Mouse (Mus musculus) NIH3T3 (cell line): ENCODE data around the gene Tbc1d9b.

ENCODE experiments used
- DNase-seq: peaks from one replicate; pipeline ENCODE4 v3.0.0-alpha.2; 2012; ENCODE audit warnings: low read depth

Gene Tbc1d9b

GRCm38 (mm10) chr11:50177111-50177510 is 45.9 kb downstream of the Tbc1d9b start:
- DNase-seq = peak; percentile 46

DNA sequence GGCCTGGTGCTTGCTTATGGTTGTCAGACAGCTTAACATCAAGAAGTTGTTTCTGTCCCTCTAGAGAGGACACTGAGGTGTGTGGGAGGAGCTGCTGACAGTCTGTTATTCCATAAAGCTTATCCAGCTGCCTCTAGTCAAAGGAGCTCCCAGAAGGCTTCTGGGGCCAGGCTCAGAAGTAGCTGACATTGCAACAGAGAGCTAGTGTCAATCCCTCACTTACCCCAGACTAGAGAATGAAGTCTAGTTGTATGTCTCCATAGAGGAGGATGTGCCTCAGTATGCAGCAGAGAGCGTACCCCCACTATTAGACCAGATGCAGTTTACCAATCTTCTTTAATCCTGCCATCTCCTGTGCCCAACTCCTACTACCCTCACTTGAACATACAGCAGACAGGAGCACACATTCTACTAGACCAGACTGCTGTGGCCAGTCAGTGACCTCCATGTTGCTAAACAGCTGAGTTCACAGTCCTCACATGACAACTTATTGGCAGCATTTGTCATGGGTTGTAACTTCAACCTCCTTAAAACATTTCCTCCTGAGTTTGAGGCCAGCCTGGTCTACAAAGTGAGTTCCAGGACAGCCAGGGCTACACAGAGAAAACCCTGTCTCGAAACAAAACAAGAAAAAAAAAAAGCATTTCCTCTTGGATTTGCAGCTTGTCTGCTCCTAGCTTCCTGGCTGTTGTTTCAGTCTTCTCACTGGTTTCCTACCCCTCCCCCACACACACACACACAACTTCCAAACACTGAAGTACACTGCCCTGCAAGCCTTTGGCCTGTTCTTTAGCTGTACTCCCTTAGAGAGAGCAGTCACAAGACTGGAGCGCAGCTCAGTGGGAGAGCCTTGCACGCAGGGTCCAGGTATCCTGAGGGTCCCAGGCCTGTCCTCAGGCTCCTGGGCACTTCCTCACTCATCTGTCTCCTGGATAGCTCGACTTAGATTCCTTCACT is 47.6 kb downstream of the Tbc1d9b start:
- peak; percentile 30 for DNase-seq

- DNase-seq = no peak
Observed at GRCm38 (mm10) chr11:50180478-50181231, 49.5 kb downstream of the Tbc1d9b start.

- DNase-seq = no peak
Observed at GRCm38 (mm10) chr11:50182702-50183101, 51.5 kb downstream of the Tbc1d9b start.

- DNase-seq = no peak
Observed at GRCm38 (mm10) chr11:50184788-50185187, 53.6 kb downstream of the Tbc1d9b start.

DNA sequence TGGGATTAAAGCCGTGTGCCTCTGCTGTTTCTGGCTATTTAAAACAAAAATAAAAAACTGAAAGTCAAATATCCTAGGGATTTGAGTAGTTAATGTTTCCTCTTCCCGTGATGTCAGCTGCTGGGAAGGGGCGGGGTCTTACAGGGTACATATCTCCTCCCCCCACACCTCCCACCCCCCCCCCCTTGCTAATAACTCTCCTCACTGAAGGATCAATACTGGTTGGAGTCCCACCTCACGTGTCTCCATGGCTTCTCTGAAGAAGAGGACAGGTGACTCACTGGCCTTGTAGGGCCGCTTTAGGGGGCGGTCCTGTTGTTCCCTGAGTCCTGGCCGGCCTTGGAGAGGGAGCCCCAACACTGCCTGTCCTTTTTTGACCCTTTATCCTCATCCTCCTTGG is 57.5 kb downstream of the Tbc1d9b start:
- no peak for DNase-seq

- DNase-seq = no peak
Observed at GRCm38 (mm10) chr11:50190362-50190761, 59.2 kb downstream of the Tbc1d9b start.

DNA sequence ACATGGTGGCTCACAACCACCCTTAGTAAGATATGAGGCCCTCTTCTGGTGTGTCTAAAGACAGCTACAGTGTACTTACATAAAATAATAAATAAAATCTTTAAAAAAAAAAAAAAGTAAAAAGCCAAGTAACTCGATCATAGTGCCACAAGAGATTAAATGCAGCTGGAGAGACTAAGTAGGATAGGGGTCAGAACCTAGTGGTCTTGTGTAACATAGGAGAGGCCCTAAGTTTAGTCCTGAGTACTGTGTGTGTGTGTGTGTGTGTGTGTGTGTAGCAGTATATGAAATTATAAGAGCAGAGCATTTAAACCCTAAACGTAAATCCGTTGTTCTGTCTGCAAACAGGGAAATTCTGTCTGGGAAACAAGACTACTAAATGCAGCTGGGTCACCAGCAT is 61.1 kb downstream of the Tbc1d9b start:
- no peak for DNase-seq

- no peak for DNase-seq
Observed at GRCm38 (mm10) chr11:50194070-50194469, 62.9 kb downstream of the Tbc1d9b start.

DNA sequence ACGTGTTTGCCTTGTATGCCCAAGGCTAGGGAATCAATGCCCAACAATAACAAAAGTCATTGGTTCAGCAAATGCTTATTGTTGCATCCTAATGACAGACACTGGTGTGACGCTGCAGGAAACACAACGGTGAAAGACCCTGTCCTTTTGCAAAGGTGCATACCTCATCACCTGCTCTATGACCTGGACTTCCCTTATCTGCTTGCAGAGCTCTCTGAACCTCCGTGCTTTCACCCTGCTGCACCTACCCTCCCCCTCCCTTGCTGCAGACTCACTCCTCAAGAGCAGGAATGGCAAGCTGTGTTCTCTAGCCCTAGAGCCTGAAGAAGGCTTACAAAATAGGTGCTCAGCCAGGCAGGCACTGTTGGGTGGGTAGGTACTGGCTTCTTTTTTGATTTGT is 63.6 kb downstream of the Tbc1d9b start:
- no peak for DNase-seq

DNA sequence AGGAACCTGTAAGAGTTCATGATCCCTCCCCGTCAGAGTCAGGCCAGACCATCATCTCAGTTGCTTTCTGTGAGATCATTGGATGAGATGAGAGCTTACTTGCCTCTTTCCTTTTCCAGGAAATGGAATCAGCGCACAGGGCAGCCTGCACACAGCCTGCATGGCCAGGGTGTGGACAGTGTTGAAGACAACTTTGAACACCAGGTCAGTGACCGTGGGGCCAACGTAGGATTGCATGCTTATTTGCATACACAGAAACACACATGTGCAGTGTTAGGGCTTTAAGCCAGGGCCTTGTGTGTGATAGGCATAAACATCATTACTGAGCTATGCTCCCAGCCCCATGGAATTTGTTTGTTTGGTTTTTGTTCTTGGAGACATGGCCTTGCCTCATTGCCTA is 66.3 kb downstream of the Tbc1d9b start:
- no peak for DNase-seq

DNA sequence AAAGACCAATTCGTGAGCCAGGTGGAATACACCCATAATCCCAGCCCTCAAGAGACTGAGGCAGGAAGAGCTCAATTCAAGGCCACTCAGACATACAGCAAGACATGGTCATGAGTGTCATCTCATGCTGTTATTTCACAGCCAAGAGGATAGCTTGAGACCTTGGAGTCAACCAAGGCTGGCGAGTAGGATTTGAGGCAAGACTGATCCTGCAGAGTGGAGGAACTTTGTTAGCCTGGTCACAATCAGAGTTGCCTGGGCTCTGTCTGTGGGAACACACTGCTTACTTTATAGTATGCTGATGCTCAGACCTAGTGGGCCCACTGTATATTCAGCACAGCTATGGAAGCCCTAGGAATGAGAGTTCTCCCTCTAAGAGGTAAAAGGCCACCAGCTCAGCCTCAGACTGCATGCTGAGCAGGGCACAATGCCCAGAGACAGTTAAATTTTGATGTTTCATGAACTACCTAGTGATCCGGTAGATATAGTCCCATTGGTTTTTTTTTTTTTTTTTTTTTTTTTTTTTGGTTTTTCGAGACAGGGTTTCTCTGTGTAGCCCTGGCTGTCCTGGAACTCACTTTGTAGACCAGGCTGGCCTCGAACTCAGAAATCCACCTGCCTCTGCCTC is 67.1 kb downstream of the Tbc1d9b start:
- no peak for DNase-seq

GRCm38 (mm10) chr11:50198916-50199315 is 67.7 kb downstream of the Tbc1d9b start:
- no peak for DNase-seq

- DNase-seq = peak; percentile 72
Observed at GRCm38 (mm10) chr11:50200613-50201012, 69.4 kb downstream of the Tbc1d9b start.

DNA sequence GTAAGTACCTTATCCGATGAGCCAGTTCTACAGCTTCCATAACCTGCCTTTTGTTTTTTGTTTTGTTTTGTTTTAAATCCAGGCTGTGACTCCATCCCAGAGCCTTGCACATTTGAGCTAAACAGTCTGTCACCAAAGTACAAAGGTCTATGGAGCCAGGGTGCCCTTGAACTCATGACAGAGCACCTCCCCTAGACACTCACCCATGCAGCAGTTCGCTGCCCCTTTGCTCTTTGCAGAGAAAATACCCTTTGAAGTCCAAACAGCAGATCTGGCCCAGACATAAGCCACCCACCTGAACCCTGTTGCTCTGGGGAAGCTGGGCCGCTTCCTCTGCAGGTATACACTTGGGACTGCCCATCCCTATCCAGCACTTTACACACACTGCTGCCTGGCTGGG is 70.4 kb downstream of the Tbc1d9b start:
- no peak for DNase-seq

GRCm38 (mm10) chr11:50203302-50203827 is 72.2 kb downstream of the Tbc1d9b start:
- no peak for DNase-seq

DNA sequence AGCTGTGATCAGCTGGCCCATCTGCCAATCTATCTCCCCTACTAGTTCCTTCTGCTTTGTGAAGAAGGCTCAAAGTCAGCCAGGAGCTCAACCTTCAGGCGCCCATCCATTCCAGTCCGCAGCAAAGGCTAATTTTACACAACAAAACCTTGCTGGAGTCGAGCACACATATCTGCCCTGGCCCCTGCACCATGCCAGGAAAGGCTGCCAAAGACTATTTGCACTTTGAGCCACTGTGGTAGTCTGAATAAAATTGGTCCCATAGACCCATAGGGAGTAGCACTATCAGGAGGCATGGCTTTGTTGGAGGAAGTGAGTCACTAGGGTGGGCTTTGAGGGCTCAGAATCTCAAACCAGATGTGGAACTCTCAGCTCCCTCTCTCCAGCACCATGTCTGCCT is 74.2 kb downstream of the Tbc1d9b start:
- DNase-seq = peak; percentile 38

- no peak for DNase-seq
Observed at GRCm38 (mm10) chr11:50206037-50206436, 74.8 kb downstream of the Tbc1d9b start.

DNA sequence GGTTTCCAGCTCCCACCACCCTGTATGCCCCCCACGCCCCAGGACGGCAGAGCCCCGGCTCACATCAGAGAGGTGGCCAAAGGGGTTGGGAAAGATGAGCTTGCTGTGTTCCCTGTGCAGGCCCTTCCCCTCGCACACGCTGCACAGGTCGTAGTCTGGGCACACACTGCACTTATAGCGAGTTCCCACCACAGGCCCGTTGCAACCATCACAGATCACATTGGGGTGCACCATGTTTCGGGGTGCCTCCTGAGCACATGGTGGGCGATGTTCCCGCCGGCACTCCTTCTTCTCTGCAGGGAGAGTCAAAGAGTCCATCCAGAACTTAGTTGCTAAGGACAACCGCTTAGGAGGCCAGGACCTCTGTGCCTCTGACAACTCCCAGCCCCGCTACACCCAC is 76.1 kb downstream of the Tbc1d9b start:
- DNase-seq = no peak

GRCm38 (mm10) chr11:50208039-50208438 is 76.8 kb downstream of the Tbc1d9b start:
- no peak for DNase-seq

DNA sequence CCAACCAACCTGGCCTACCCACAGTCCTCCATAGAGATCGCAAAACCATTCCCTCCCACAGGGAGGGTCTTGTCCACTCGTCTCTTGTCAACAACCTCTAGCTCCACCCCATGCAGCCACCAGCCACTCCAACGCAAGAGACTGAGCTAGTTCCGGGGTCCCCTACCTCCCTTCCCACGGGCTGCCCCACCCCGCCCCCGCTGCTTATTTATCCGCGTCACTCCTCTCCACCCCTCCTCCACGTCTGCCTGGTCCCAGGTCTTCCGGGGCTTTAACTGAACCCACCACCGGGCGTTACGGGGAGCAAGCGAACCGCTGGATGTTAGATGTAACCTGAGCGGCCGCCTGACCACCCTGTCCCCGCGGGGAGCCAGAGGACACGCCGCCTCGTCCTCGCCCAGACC is 78.9 kb downstream of the Tbc1d9b start:
- DNase-seq = peak; percentile 97

DNA sequence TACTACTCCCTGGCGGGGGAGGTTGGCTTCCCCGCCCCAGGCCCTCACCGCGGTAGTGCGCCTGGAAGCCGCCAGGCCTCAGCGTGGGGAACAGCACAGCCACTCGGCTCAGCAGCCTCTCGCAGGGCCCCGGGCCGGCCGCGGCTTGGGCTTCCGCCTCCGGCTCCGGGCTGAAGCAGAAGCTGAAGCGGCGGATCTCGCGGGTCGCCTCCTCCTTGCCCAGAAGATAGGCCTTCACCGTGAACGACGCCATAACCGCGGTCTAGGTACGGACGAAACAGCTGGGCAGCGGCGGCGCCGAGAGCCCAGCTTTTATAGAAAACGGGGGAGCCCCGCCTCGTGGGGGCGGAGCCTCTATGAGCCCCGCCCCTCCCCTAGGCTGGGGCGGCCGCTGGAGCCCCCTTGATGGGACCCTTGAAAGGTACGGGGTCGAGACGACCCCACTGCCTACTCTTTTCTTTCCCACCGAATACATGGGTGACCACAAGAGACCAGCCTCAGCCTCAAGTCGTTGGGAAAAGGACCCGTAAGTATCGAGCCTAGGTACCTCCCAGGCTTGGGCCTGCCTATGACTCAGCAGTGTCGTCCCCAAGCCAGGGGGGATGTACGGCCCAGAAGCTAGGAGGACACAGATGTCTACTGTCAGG is 79.4 kb downstream of the Tbc1d9b start, which contains the start of the genes Sqstm1 and Mgat4b:
Sqstm1 (minus strand) TSS at position 323 of the 647 bp plus-strand sequence.
Mgat4b (plus strand) TSS at position 386 of the 647 bp plus-strand sequence.
- peak; percentile 89 for DNase-seq
